8 mouse cellular contexts compared by ENCODE assay signal in the genomic region with DNA sequence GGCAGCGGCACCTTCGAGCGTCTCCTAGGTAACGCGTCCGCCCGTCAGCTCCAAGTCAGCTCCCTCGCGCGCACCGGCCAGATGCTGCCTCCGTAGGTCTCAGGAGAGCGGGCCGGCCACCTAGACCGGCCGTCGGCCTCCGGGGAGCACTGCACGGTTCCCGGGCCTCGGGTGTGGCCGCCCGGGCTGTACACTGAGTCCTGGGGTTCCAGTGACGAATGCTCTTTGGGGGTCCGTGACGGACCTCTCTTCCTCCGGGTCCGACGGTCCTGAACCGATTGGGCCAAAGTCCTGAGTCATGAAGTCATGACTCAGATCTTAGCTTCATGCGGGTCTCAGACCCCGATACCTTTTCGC. TPM values are rescaled to one million over a fixed set of nuclear protein-coding genes. Genes with fewer than 3 reads are reported as not detected.
DNase-seq lines count a peak whose midpoint lies in the region; ATAC-seq and TF ChIP-seq lines count a peak whose summit lies in the region.

No protein-coding gene starts in this region.

- peaks cover 52% of the 10 kb centered on the region for H3K79me2 ChIP-seq in macrophage (ENCODE audit: inconsistent target)

- H3K27me3 ChIP-seq in heart, embryonic 16.5 days (ENCODE audit: control insufficient read depth, insufficient read depth, low read length) = no peaks in the 10 kb centered on the region
- no peaks in the 10 kb centered on the region for H3K27me3 ChIP-seq in G1E (ENCODE audit: insufficient read depth, low read length)
- H3K27me3 ChIP-seq in forebrain, postnatal 0 days (ENCODE audit: insufficient read depth, low read length) = no peaks in the 10 kb centered on the region

- no peak for DNase-seq in heart, postnatal 10 days
- no peak for DNase-seq in G1E (ENCODE audit: low spot score)
- DNase-seq in forebrain, postnatal 0 days = no peak
- DNase-seq in natural killer cell, adult 2 months (ENCODE audit: low spot score in 2 of 2) = no peak
- no peak for DNase-seq in adrenal gland, adult 8-10 months
- no peak for DNase-seq in cerebellum, adult 9-11 months

- no peak overlapping the region for H3K27ac ChIP-seq in heart, embryonic 16.5 days (ENCODE audit: low read length)
- H3K27ac ChIP-seq in forebrain, postnatal 0 days (ENCODE audit: low read depth, low read length) = peak overlapping the region; percentile 69
- peak overlapping the region; percentile 52 for H3K27ac ChIP-seq in macrophage

- no peaks in the 10 kb centered on the region for H3K9me3 ChIP-seq in heart, embryonic 16.5 days (replicated peaks; ENCODE audit: control insufficient read depth, low read length)
- H3K9me3 ChIP-seq in G1E (replicated peaks) = no peaks in the 10 kb centered on the region
- H3K9me3 ChIP-seq in forebrain, postnatal 0 days (ENCODE audit: low read length) = no peaks in the 10 kb centered on the region

- intact Hi-C loops in heart, postnatal 10 days (cut with DNase I) = no loop called here

- WGBS in heart, embryonic 16.5 days = 1% methylated on average over 33 of the region's 33 CpGs
- 2% methylated on average over 33 of the region's 33 CpGs for WGBS in forebrain, postnatal 0 days
- 0% methylated on average over 33 of the region's 33 CpGs for WGBS in macrophage (ENCODE audit: missing documents)

- H3K4me2 ChIP-seq in heart, embryonic 16.5 days (ENCODE audit: low read depth, low read length) = peak overlapping the region; percentile 95
- H3K4me2 ChIP-seq in forebrain, postnatal 0 days (ENCODE audit: low read depth) = peak overlapping the region; percentile 86

- H3K4me1 ChIP-seq in heart, embryonic 16.5 days (ENCODE audit: control insufficient read depth, insufficient read depth, low read length) = peaks cover 20% of the 10 kb centered on the region
- peaks cover 38% of the 10 kb centered on the region for H3K4me1 ChIP-seq in G1E (ENCODE audit: insufficient read depth, low read depth, low read length)
- H3K4me1 ChIP-seq in forebrain, postnatal 0 days (ENCODE audit: insufficient read depth) = peaks cover 15% of the 10 kb centered on the region

- TF ChIP-seq CTCF in G1E (IDR thresholded peaks at IDR 0.05; ENCODE audit: low read depth, low read length) = no peak
- no peak for TF ChIP-seq CTCF in forebrain, postnatal 0 days (IDR thresholded peaks at IDR 0.05; ENCODE audit: low read depth)

- H3K9ac ChIP-seq in heart, embryonic 16.5 days (ENCODE audit: low read length) = peak overlapping the region; percentile 88
- peak overlapping the region; percentile 78 for H3K9ac ChIP-seq in forebrain, postnatal 0 days

- ATAC-seq in heart, embryonic 16.5 days (replicated peaks; ENCODE audit: extremely low read depth, insufficient read depth, low FRiP score) = peak; percentile 28
- ATAC-seq in G1E (ENCODE audit: extremely low read depth, insufficient number of reproducible peaks, low FRiP score, poor library complexity, severe bottlenecking) = no peak
- no peak for ATAC-seq in forebrain, postnatal 0 days

- peak overlapping the region; percentile 93 for H3K4me3 ChIP-seq in heart, embryonic 16.5 days (ENCODE audit: low read length)
- H3K4me3 ChIP-seq in G1E (ENCODE audit: low read depth, low read length) (peak overlapping the region; percentile 90), macrophage (ENCODE audit: inconsistent target) (peak overlapping the region; percentile 93)
- H3K4me3 ChIP-seq in forebrain, postnatal 0 days (ENCODE audit: low read depth, low read length) = peak overlapping the region; percentile 93

- H3K36me3 ChIP-seq in heart, embryonic 16.5 days (ENCODE audit: control insufficient read depth, insufficient read depth) = peaks cover 22% of the 10 kb centered on the region
- H3K36me3 ChIP-seq in G1E (replicated peaks) (peaks cover 79% of the 10 kb centered on the region), macrophage (ENCODE audit: inconsistent target) (peaks cover 36% of the 10 kb centered on the region)
- peaks cover 50% of the 10 kb centered on the region for H3K36me3 ChIP-seq in forebrain, postnatal 0 days (ENCODE audit: insufficient read depth)

RNA-seq across cellular contexts. Expression of gene Arl16, which starts 0.3 kb away (rescaled TPM):
- 33.6 and 34.2 TPM in 2 replicates for polyA plus RNA-seq in heart, embryonic 16.5 days (2015; fragmentation: Nextera tagmentation; extraction: Ambion mirVana)
- 10 to 100 TPM; 13.6 to 16.5 TPM for total RNA-seq in heart, postnatal 10 days (2021)
- 18.0 and 24.5 TPM in 2 replicates for total RNA-seq in G1E (2014; fragmentation: Nextera tagmentation)
- total RNA-seq in G1E (2017) = 17.0 and 24.5 TPM in 2 replicates
- 21.0 and 26.0 TPM in 2 replicates for polyA plus RNA-seq in G1E (2012)
- 35.2 and 37.8 TPM in 2 replicates for total RNA-seq in forebrain, postnatal 0 days (2014; rRNA removed)
- polyA plus RNA-seq in forebrain, postnatal 0 days (2015; fragmentation: Nextera tagmentation; extraction: Ambion mirVana) = 40.3 and 56.4 TPM in 2 replicates
- 10 to 100 TPM in 5 of 26 experiments, 1 to 10 TPM in 19, under 1 TPM in 1, not detected in 1; 0.96 to 18.5 (median 5.7) TPM for total RNA-seq in macrophage (2018; cell fraction: chromatin; rRNA removed)
- 10 to 100 TPM in 18 of 26 experiments, 1 to 10 TPM in 8; 5.0 to 15.5 (median 11.7) TPM for total RNA-seq in macrophage (2018; cell fraction: cytosol; rRNA removed)
- 10 to 100 TPM in 4 of 26 experiments, 1 to 10 TPM in 19, under 1 TPM in 3; 0.89 to 14.5 (median 5.0) TPM for total RNA-seq in macrophage (2018; cell fraction: nucleus; rRNA removed)
- 11.8 to 16.5 TPM (median 14.2 TPM) in 3 replicates for polyA plus RNA-seq in macrophage (2018)
- 10 to 100 TPM; 22.8 to 38.7 (median 29.5) TPM for total RNA-seq in adrenal gland, adult 8-10 months (2022)

RNA-seq across cellular contexts. Expression of gene Ccdc137, which starts 9.8 kb away (rescaled TPM):
- polyA plus RNA-seq in heart, embryonic 16.5 days (2015; fragmentation: Nextera tagmentation; extraction: Ambion mirVana) = 25.4 and 27.4 TPM in 2 replicates
- total RNA-seq in heart, postnatal 10 days (2021) = 1 to 10 TPM; 6.4 to 7.9 TPM
- total RNA-seq in G1E (2014; fragmentation: Nextera tagmentation) (32.4 and 41.7 TPM in 2 replicates), G1E (2017) (41.2 and 42.8 TPM in 2 replicates)
- polyA plus RNA-seq in G1E (2012) (44.7 and 55.5 TPM in 2 replicates), macrophage (2018) (11.7 to 12.7 TPM (median 11.8 TPM) in 3 replicates)
- total RNA-seq in forebrain, postnatal 0 days (2014; rRNA removed) = 18.1 and 21.0 TPM in 2 replicates
- 13.6 and 15.4 TPM in 2 replicates for polyA plus RNA-seq in forebrain, postnatal 0 days (2015; fragmentation: Nextera tagmentation; extraction: Ambion mirVana)
- total RNA-seq in macrophage (2018; cell fraction: chromatin; rRNA removed) = 10 to 100 TPM in 24 of 26 experiments, 1 to 10 TPM in 2; 6.9 to 49.6 (median 24.7) TPM
- 1 to 10 TPM; 1.7 to 9.1 (median 6.7) TPM for total RNA-seq in macrophage (2018; cell fraction: cytosol; rRNA removed)
- total RNA-seq in macrophage (2018; cell fraction: nucleus; rRNA removed) = 10 to 100 TPM in 20 of 26 experiments, 1 to 10 TPM in 6; 5.0 to 34.2 (median 15.0) TPM
- total RNA-seq in adrenal gland, adult 8-10 months (2022) = 10 to 100 TPM; 24.2 to 33.4 (median 29.4) TPM

RNA-seq across cellular contexts. Expression of gene Oxld1, which starts 9.8 kb away (rescaled TPM):
- polyA plus RNA-seq in heart, embryonic 16.5 days (2015; fragmentation: Nextera tagmentation; extraction: Ambion mirVana) = 23.2 and 23.5 TPM in 2 replicates
- 10 to 100 TPM; 33.5 to 35.2 TPM for total RNA-seq in heart, postnatal 10 days (2021)
- total RNA-seq in G1E (2014; fragmentation: Nextera tagmentation) (15.2 and 17.4 TPM in 2 replicates), G1E (2017) (24.9 and 25.6 TPM in 2 replicates)
- polyA plus RNA-seq in G1E (2012) (16.7 and 17.1 TPM in 2 replicates), macrophage (2018) (2.6 to 10.4 TPM (median 6.3 TPM) in 3 replicates)
- 9.9 and 15.2 TPM in 2 replicates for total RNA-seq in forebrain, postnatal 0 days (2014; rRNA removed)
- 12.7 and 13.8 TPM in 2 replicates for polyA plus RNA-seq in forebrain, postnatal 0 days (2015; fragmentation: Nextera tagmentation; extraction: Ambion mirVana)
- total RNA-seq in macrophage (2018; cell fraction: chromatin; rRNA removed) = 10 to 100 TPM in 1 of 26 experiments, 1 to 10 TPM in 16, under 1 TPM in 1, not detected in 8; 0.70 to 11.6 (median 3.5) TPM
- 10 to 100 TPM in 1 of 26 experiments, 1 to 10 TPM in 25; 1.6 to 10.5 (median 7.5) TPM for total RNA-seq in macrophage (2018; cell fraction: cytosol; rRNA removed)
- total RNA-seq in macrophage (2018; cell fraction: nucleus; rRNA removed) = 10 to 100 TPM in 1 of 26 experiments, 1 to 10 TPM in 18, under 1 TPM in 1, not detected in 6; 0.99 to 10.5 (median 2.7) TPM
- total RNA-seq in adrenal gland, adult 8-10 months (2022) = 10 to 100 TPM; 25.6 to 34.1 (median 32.2) TPM

RNA-seq across cellular contexts. Expression of gene Pde6g, which starts 14.4 kb away (rescaled TPM):
- 0.28 and 0.29 TPM in 2 replicates for polyA plus RNA-seq in heart, embryonic 16.5 days (2015; fragmentation: Nextera tagmentation; extraction: Ambion mirVana)
- under 1 TPM in 1 of 2 experiments, not detected in 1; 0.32 TPM for total RNA-seq in heart, postnatal 10 days (2021)
- 1.7 and 3.5 TPM in 2 replicates for total RNA-seq in G1E (2014; fragmentation: Nextera tagmentation)
- total RNA-seq in G1E (2017) = 0.23 and 0.33 TPM in 2 replicates
- polyA plus RNA-seq in G1E (2012) = 0.18 and 0.23 TPM in 2 replicates
- total RNA-seq in forebrain, postnatal 0 days (2014; rRNA removed) = 0.33 TPM in 1 of 2 replicates, not detected in the other
- 0.18 and 1.4 TPM in 2 replicates for polyA plus RNA-seq in forebrain, postnatal 0 days (2015; fragmentation: Nextera tagmentation; extraction: Ambion mirVana)
- total RNA-seq in macrophage (2018; cell fraction: chromatin; rRNA removed) = 1 to 10 TPM in 7 of 26 experiments, under 1 TPM in 11, not detected in 8; 0.21 to 2.3 (median 0.88) TPM
- under 1 TPM in 4 of 26 experiments, not detected in 22; 0.14 to 0.33 (median 0.17) TPM for total RNA-seq in macrophage (2018; cell fraction: cytosol; rRNA removed)
- total RNA-seq in macrophage (2018; cell fraction: nucleus; rRNA removed) = 1 to 10 TPM in 6 of 26 experiments, under 1 TPM in 7, not detected in 13; 0.25 to 2.7 (median 0.94) TPM
- 0.32 TPM in 1 of 3 replicates, not detected in the others for polyA plus RNA-seq in macrophage (2018)
- under 1 TPM; 0.16 to 0.49 (median 0.33) TPM for total RNA-seq in adrenal gland, adult 8-10 months (2022)

RNA-seq across cellular contexts. Expression of gene Mrpl12, which starts 16.7 kb away (rescaled TPM):
- 247 and 252 TPM in 2 replicates for polyA plus RNA-seq in heart, embryonic 16.5 days (2015; fragmentation: Nextera tagmentation; extraction: Ambion mirVana)
- total RNA-seq in heart, postnatal 10 days (2021) = 100 to 1,000 TPM; 227 to 233 TPM
- total RNA-seq in G1E (2014; fragmentation: Nextera tagmentation) (60.5 and 63.2 TPM in 2 replicates), G1E (2017) (125 and 140 TPM in 2 replicates)
- polyA plus RNA-seq in G1E (2012) (514 and 633 TPM in 2 replicates), macrophage (2018) (28.2 to 81.1 TPM (median 37.6 TPM) in 3 replicates)
- total RNA-seq in forebrain, postnatal 0 days (2014; rRNA removed) = 42.6 and 49.9 TPM in 2 replicates
- polyA plus RNA-seq in forebrain, postnatal 0 days (2015; fragmentation: Nextera tagmentation; extraction: Ambion mirVana) = 143 and 179 TPM in 2 replicates
- 10 to 100 TPM in 13 of 26 experiments, 1 to 10 TPM in 13; 1.7 to 22.3 (median 10.5) TPM for total RNA-seq in macrophage (2018; cell fraction: chromatin; rRNA removed)
- total RNA-seq in macrophage (2018; cell fraction: cytosol; rRNA removed) = 10 to 100 TPM; 28.7 to 57.8 (median 43.9) TPM
- total RNA-seq in macrophage (2018; cell fraction: nucleus; rRNA removed) = 10 to 100 TPM in 19 of 26 experiments, 1 to 10 TPM in 7; 5.3 to 29.6 (median 13.6) TPM
- 10 to 100 TPM; 77.6 to 95.8 (median 90.1) TPM for total RNA-seq in adrenal gland, adult 8-10 months (2022)
